ENCODE assay signal across 8 mouse cellular contexts in the genomic region with DNA sequence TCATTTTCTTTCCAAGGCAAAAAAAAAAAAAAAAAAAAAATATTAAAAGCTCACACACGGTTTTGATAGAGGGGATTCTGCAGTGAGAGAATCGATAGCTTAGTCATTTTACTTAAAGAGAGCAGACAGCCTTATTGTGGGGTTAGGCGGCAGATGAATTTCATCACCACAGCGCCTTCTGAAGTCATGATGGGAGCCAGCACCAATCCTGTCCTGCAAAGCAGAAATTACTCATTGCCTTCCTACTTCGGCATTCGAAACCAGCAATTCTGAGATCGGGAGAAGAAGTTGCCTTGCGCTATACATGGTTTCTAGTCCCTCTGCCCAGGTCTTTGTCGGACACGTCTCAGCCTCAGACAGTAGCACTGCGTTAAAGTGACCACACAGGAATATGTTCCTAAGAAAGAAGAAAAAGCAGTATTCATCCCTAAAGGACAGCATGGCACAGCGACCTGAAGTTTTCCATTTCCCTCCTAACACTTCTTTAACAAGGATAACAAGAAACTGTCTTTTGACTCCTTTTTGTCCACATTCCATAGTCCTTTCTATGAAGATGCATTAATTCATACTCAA.
A peak's percentile ranks its signal among the peaks of the same experiment; 100 is the strongest.
DNase-seq lines count a peak whose midpoint lies in the region; ATAC-seq and TF ChIP-seq lines count a peak whose summit lies in the region.

No protein-coding gene starts in this region.

- no peaks in the 10 kb centered on the region for H3K27me3 ChIP-seq in intestine, embryonic 14.5 days (replicated peaks; ENCODE audit: control insufficient read depth, insufficient read depth, low read length)
- H3K27me3 ChIP-seq in limb, embryonic 14.5 days (ENCODE audit: control insufficient read depth, insufficient read depth, low read length): no peaks in the 10 kb centered on the region
- no peaks in the 10 kb centered on the region for H3K27me3 ChIP-seq in midbrain, embryonic 13.5 days
- H3K27me3 ChIP-seq in thymus, adult 2 months (ENCODE audit: control insufficient read depth, insufficient read depth, low read length): no peaks in the 10 kb centered on the region

- H3K4me1 ChIP-seq in intestine, embryonic 14.5 days (replicated peaks; ENCODE audit: control insufficient read depth, insufficient read depth, low read length): peaks cover 9% of the 10 kb centered on the region
- H3K4me1 ChIP-seq in limb, embryonic 14.5 days (ENCODE audit: control insufficient read depth, insufficient read depth, low read length): peaks cover 6% of the 10 kb centered on the region
- H3K4me1 ChIP-seq in midbrain, embryonic 13.5 days (replicated peaks): peaks cover 48% of the 10 kb centered on the region
- H3K4me1 ChIP-seq in thymus, adult 2 months (replicated peaks; ENCODE audit: control insufficient read depth, insufficient read depth, low read length): peaks cover 2% of the 10 kb centered on the region; the same call in 1 of the 2 replicates

- WGBS in intestine, embryonic 14.5 days: 17% methylated on average over 12 of the region's 12 CpGs
- 18% methylated on average over 12 of the region's 12 CpGs for WGBS in limb, embryonic 14.5 days
- 25% methylated on average over 12 of the region's 12 CpGs for WGBS in midbrain, embryonic 13.5 days
- WGBS in thymus, adult 2 months: 27% methylated on average over 12 of the region's 12 CpGs

- no peak for TF ChIP-seq POLR2A in limb, embryonic 14.5 days (IDR thresholded peaks at IDR 0.05; ENCODE audit: borderline replicate concordance, extremely low read depth, insufficient read depth, insufficient read length)
- no peak for TF ChIP-seq POLR2A in thymus, adult 2 months (IDR thresholded peaks at IDR 0.05; ENCODE audit: control insufficient read depth, extremely low read depth, insufficient read depth, low read length, poor library complexity)

- H3K4me2 ChIP-seq in intestine, embryonic 14.5 days (ENCODE audit: low read length): peak overlapping the region; percentile 80
- H3K4me2 ChIP-seq in limb, embryonic 14.5 days (replicated peaks; ENCODE audit: low read depth, low read length, severe bottlenecking): peak overlapping the region; percentile 77
- H3K4me2 ChIP-seq in midbrain, embryonic 13.5 days (replicated peaks): peak overlapping the region; percentile 75

- H3K9ac ChIP-seq in intestine, embryonic 14.5 days (ENCODE audit: low read length): peak overlapping the region; percentile 44
- peak overlapping the region; percentile 60 for H3K9ac ChIP-seq in limb, embryonic 14.5 days (ENCODE audit: low read depth, low read length, severe bottlenecking)
- H3K9ac ChIP-seq in midbrain, embryonic 13.5 days (replicated peaks): peak overlapping the region; percentile 75

- no peak for TF ChIP-seq CTCF in thymus, adult 2 months (IDR thresholded peaks at IDR 0.05; ENCODE audit: borderline replicate concordance, control insufficient read depth, extremely low read depth, insufficient read depth, low read length, poor library complexity)

- ATAC-seq in frontal cortex, adult (ENCODE audit: low TSS enrichment): peak; percentile 55
- ATAC-seq in intestine, embryonic 14.5 days (replicated peaks; ENCODE audit: low FRiP score, low TSS enrichment, low read depth): no peak
- no peak for ATAC-seq in limb, embryonic 14.5 days (ENCODE audit: low FRiP score, low read depth)
- peak; percentile 10; the same call in 1 of the 2 replicates for ATAC-seq in midbrain, embryonic 13.5 days

- H3K4me3 ChIP-seq in intestine, embryonic 14.5 days (ENCODE audit: low read depth, low read length): peak overlapping the region; percentile 45
- peak overlapping the region; percentile 53 for H3K4me3 ChIP-seq in limb, embryonic 14.5 days (replicated peaks; ENCODE audit: low read length)
- H3K4me3 ChIP-seq in midbrain, embryonic 13.5 days (replicated peaks): peak overlapping the region; percentile 65
- H3K4me3 ChIP-seq in thymus, adult 2 months (ENCODE audit: control insufficient read depth, insufficient read depth, low read length): no peak overlapping the region

- no peaks in the 10 kb centered on the region for H3K9me3 ChIP-seq in intestine, embryonic 14.5 days (ENCODE audit: control insufficient read depth, low read length)
- H3K9me3 ChIP-seq in limb, embryonic 14.5 days (ENCODE audit: control insufficient read depth, low read length): no peaks in the 10 kb centered on the region
- H3K9me3 ChIP-seq in midbrain, embryonic 13.5 days: no peaks in the 10 kb centered on the region

- peak; percentile 29 for DNase-seq in adrenal gland, adult 2 months
- DNase-seq in adrenal gland, adult 8-10 months: no peak
- peak; percentile 21 for DNase-seq in cerebellum, adult 11 months
- peak; percentile 62 for DNase-seq in intestine, embryonic 14.5 days (ENCODE audit: low spot score)
- DNase-seq in limb, embryonic 14.5 days (ENCODE audit: low spot score): peak; percentile 32
- DNase-seq in thymus, adult 2 months: no peak

- H3K36me3 ChIP-seq in intestine, embryonic 14.5 days (ENCODE audit: control insufficient read depth, insufficient read depth, low read length): no peaks in the 10 kb centered on the region
- H3K36me3 ChIP-seq in limb, embryonic 14.5 days (ENCODE audit: control insufficient read depth, insufficient read depth, low read length): no peaks in the 10 kb centered on the region
- H3K36me3 ChIP-seq in midbrain, embryonic 13.5 days: no peaks in the 10 kb centered on the region
- no peaks in the 10 kb centered on the region for H3K36me3 ChIP-seq in thymus, adult 2 months (ENCODE audit: control insufficient read depth, insufficient read depth, low read length)

- H3K27ac ChIP-seq in intestine, embryonic 14.5 days (ENCODE audit: low read depth): peak overlapping the region; percentile 83
- peak overlapping the region; percentile 87; the same call in 1 of the 2 replicates for H3K27ac ChIP-seq in limb, embryonic 14.5 days (replicated peaks; ENCODE audit: low read depth, low read length)
- peak overlapping the region; percentile 95 for H3K27ac ChIP-seq in midbrain, embryonic 13.5 days
- no peak overlapping the region for H3K27ac ChIP-seq in thymus, adult 2 months (ENCODE audit: control insufficient read depth, insufficient read depth, low read length)

Comparison
In these comparisons a context has a peak if more than half of its experiments do, and no peak if none do; other contexts are left out.
1. DNase-seq: peak in adrenal gland, adult 2 months (single experiment), cerebellum, adult 11 months (single experiment), intestine, embryonic 14.5 days (single experiment) and limb, embryonic 14.5 days (single experiment); none in adrenal gland, adult 8-10 months (single experiment) and thymus, adult 2 months (single experiment).
2. ATAC-seq: peak in frontal cortex, adult (single experiment) and midbrain, embryonic 13.5 days (single experiment); none in intestine, embryonic 14.5 days (single experiment) and limb, embryonic 14.5 days (single experiment).
3. Peak in every context shown above with its lines, with median percentiles within 50 percentile points of each other: H3K4me2 ChIP-seq and H3K9ac ChIP-seq.